Mouse (Mus musculus) ES-Bruce4 (cell line): ENCODE results near the gene Prokr1. TPM values are rescaled to one million over a fixed set of nuclear protein-coding genes. Genes with fewer than 3 reads are reported as not detected.

Experiments used
- H3K27ac ChIP-seq: 2 replicates; pipeline ENCODE4 v1.5.1; 2012; ENCODE audit warnings: low read length, inconsistent platforms; ENCODE audit not compliant: insufficient read depth
- H3K27me3 ChIP-seq: 2 replicates; pipeline ENCODE4 v1.6.1; 2012; ENCODE audit warnings: mild to moderate bottlenecking, low read length, inconsistent platforms; ENCODE audit not compliant: control insufficient read depth, poor library complexity, insufficient read depth, severe bottlenecking
- H3K36me3 ChIP-seq: 2 replicates; pipeline ENCODE4 v1.6.1; 2012; ENCODE audit warnings: inconsistent platforms, mild to moderate bottlenecking, low read length, moderate library complexity; ENCODE audit not compliant: control insufficient read depth, poor library complexity, insufficient read depth, severe bottlenecking
- H3K4me1 ChIP-seq: one replicate; pipeline ENCODE4 v1.8.1; 2011; ENCODE audit warnings: low read length; ENCODE audit not compliant: control insufficient read depth, insufficient read depth
- H3K4me3 ChIP-seq: 2 replicates; pipeline ENCODE4 v1.5.1; 2011; ENCODE audit warnings: low read depth, mild to moderate bottlenecking, low read length
- H3K9ac ChIP-seq: 2 replicates; pipeline ENCODE4 v1.6.1; 2012; ENCODE audit warnings: low read depth, mild to moderate bottlenecking, inconsistent platforms; ENCODE audit not compliant: poor library complexity, severe bottlenecking
- H3K9me3 ChIP-seq: replicated peaks from 2 replicates; pipeline ENCODE4 v1.6.1; 2012; ENCODE audit warnings: mild to moderate bottlenecking, low read length, inconsistent platforms; ENCODE audit not compliant: control insufficient read depth, poor library complexity, insufficient read depth, severe bottlenecking
- CTCF ChIP-seq: IDR thresholded peaks from one replicate; pipeline ENCODE4 v1.8.1; 2011; ENCODE audit warnings: low read depth, low read length
- EP300 ChIP-seq: IDR thresholded peaks from 2 replicates; pipeline ENCODE4 v1.6.1; 2011; ENCODE audit warnings: low read depth, low read length; ENCODE audit not compliant: insufficient read depth
- POLR2A ChIP-seq: IDR thresholded peaks from one replicate; pipeline ENCODE4 v1.8.1; 2011; ENCODE audit warnings: low read length; ENCODE audit not compliant: insufficient read depth
- polyA plus RNA-seq: library from polyadenylated mRNA; stranded (reverse); fragments of >200 nt; gene quantifications from 2 replicates; pipeline ENCODE4 v1.2.4, GENCODE M21; 2011; ENCODE audit warnings: low read depth; ENCODE audit not compliant: missing spikeins, insufficient read depth, insufficient read length

Prokr1 gene
- polyA plus RNA-seq, 1 experiment, result not detected

- no peak overlapping the region for H3K27ac ChIP-seq
These were observed 49.4 kb downstream of the Prokr1 start for GRCm38 (mm10) chr6:87541171-87541571.

GRCm38 (mm10) chr6:87538376-87539270 lies 51.9 kb downstream of the Prokr1 start:
- no peaks in the 10 kb centered on the region for H3K9me3 ChIP-seq
- TF ChIP-seq CTCF (no peak), EP300 (no peak), POLR2A (no peak)
- H3K4me1 ChIP-seq, result no peaks in the 10 kb centered on the region
- no peaks in the 10 kb centered on the region for H3K36me3 ChIP-seq
- H3K27me3 ChIP-seq, result no peaks in the 10 kb centered on the region
- H3K9ac ChIP-seq, result no peak overlapping the region
- H3K4me3 ChIP-seq, result no peak overlapping the region
- no peak overlapping the region for H3K27ac ChIP-seq

More at GRCm38 (mm10) chr6:87541171-87541571, 49.4 kb downstream of the Prokr1 start:
- H3K4me1 ChIP-seq, result no peaks in the 10 kb centered on the region
- no peak overlapping the region for H3K9ac ChIP-seq
- no peaks in the 10 kb centered on the region for H3K27me3 ChIP-seq
- no peak overlapping the region for H3K4me3 ChIP-seq
- no peak for TF ChIP-seq EP300
- no peak for TF ChIP-seq CTCF
- TF ChIP-seq POLR2A, result no peak
- H3K9me3 ChIP-seq, result peaks cover 1% of the 10 kb centered on the region; the same call in 1 of the 2 replicates
- no peaks in the 10 kb centered on the region for H3K36me3 ChIP-seq

DNA sequence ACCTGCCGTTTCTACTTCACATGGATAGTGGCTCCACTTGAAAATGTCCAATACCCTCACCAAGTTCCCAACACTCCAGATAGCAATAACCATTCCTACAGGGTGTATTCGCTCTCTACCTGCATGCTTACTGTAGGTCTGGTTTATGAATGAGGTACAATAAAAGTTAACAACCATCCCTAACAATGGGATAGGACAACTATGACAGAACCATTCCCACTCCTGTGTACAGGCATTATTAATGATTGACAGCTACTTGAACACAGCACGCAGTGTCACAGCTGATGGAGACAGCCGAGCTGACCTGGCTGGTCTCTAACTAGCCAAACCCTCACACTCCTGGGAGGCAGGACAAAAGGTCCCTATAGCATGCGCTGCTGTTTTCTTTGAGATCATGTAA lies 52.9 kb downstream of the Prokr1 start:
- Histone ChIP-seq H3K9ac (no peak overlapping the region), H3K4me3 (no peak overlapping the region), H3K4me1 (no peaks in the 10 kb centered on the region), H3K36me3 (no peaks in the 10 kb centered on the region), H3K27ac (no peak overlapping the region), H3K9me3 (no peaks in the 10 kb centered on the region), H3K27me3 (no peaks in the 10 kb centered on the region)
- no peak for TF ChIP-seq EP300
- no peak for TF ChIP-seq CTCF
- TF ChIP-seq POLR2A, result no peak

GRCm38 (mm10) chr6:87536270-87536669 lies 54.3 kb downstream of the Prokr1 start:
- Histone ChIP-seq H3K36me3 (no peaks in the 10 kb centered on the region), H3K4me1 (no peaks in the 10 kb centered on the region)

DNA sequence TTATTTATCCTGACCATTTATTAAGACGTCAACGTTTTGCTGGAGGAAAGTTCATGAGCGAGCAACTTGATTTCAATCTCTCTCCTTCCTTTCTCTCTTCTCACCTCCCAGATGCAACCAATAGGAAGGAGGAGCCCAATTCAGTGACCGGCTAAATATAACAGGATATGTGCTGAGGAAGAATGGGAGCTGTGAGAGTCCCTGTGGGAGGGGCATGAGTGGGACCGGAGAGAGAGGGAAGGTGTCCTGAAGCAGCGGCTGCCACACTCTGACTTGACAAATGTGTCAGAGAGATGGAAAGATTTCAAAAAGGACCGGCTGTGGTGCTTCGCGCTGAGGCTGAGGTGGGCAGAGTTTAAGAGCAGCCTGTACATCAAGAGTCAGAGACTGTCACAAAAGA lies 54.9 kb downstream of the Prokr1 start:
- TF ChIP-seq CTCF (no peak), EP300 (no peak), POLR2A (no peak)
- Histone ChIP-seq H3K27me3 (no peaks in the 10 kb centered on the region), H3K9me3 (no peaks in the 10 kb centered on the region), H3K36me3 (no peaks in the 10 kb centered on the region), H3K27ac (no peak overlapping the region), H3K4me3 (no peak overlapping the region), H3K4me1 (no peaks in the 10 kb centered on the region), H3K9ac (no peak overlapping the region)

More at GRCm38 (mm10) chr6:87536270-87536669, 54.3 kb downstream of the Prokr1 start:
- no peak overlapping the region for H3K9ac ChIP-seq
- H3K27me3 ChIP-seq, result no peaks in the 10 kb centered on the region
- H3K9me3 ChIP-seq, result no peaks in the 10 kb centered on the region
- no peak overlapping the region for H3K27ac ChIP-seq
- TF ChIP-seq POLR2A (no peak), EP300 (no peak), CTCF (no peak)
- H3K4me3 ChIP-seq, result no peak overlapping the region

DNA sequence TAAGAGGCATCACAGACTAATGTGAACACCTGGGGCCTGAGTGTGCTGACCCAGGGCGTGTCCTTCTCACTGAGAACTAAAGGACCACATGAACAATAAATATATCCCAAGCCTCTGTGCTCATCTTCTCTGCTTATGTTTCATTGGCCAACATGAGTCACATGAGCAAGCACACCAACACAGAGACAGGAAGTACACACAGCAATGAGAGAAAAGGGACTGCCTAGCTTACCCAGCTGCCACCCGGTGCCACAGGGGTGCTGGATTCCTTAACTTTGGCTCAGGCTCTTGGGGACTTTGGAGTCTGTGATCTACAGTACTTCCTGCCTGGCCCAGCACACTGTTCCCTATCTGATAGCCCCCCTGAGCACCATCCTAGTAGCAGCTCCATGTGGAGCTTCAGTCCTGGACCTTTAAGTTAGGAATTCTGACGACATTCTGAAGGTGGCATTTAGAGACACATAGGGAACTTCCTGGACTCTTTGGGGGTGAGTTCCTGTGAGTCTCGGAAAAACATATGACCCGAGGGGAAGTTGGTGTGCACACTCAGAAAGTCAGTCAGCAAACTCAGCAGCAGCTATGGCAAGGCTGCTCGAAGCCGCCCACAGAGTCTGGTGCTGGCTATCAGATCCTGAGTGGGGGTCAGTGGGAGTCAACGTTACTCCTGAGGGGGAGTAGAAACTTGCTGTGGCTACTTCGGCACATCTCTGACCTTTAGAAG lies 55.5 kb downstream of the Prokr1 start:
- Histone ChIP-seq H3K4me3 (no peak overlapping the region), H3K27ac (no peak overlapping the region), H3K9me3 (no peaks in the 10 kb centered on the region), H3K36me3 (no peaks in the 10 kb centered on the region), H3K4me1 (no peaks in the 10 kb centered on the region), H3K9ac (no peak overlapping the region), H3K27me3 (no peaks in the 10 kb centered on the region)
- TF ChIP-seq EP300 (no peak), CTCF (no peak), POLR2A (no peak)
